ENCODE assay signal across 23 mouse cellular contexts in genomic region chr2:66463916-66464315, GRCm38 (mm10). TPM values are rescaled to one million over a fixed set of nuclear protein-coding genes. Genes with fewer than 3 reads are reported as not detected.
A peak's percentile ranks its signal among the peaks of the same experiment; 100 is the strongest.
DNase-seq lines count a peak whose midpoint lies in the region; ATAC-seq and TF ChIP-seq lines count a peak whose summit lies in the region.
"Had no signal": no experiment of that assay in that cellular context is flagged by ENCODE, and none has a peak within 500 bp of the region (broad histone marks: within the 10 kb centered on the region; RNA-seq: fewer than 3 reads in every experiment).

No protein-coding gene starts in this region.

- no peaks in the 10 kb centered on the region for H3K9me3 ChIP-seq in embryonic facial prominence, embryonic 15.5 days (replicated peaks)
- H3K9me3 ChIP-seq in embryonic facial prominence, embryonic 10.5 days: no peaks in the 10 kb centered on the region
- H3K9me3 ChIP-seq: embryonic facial prominence, embryonic 13.5 days; forebrain, embryonic 13.5 days; forebrain, embryonic 15.5 days had no signal

- no peak overlapping the region for H3K4me3 ChIP-seq in cerebellum, adult 2 months (replicated peaks; ENCODE audit: insufficient read depth, low read depth, low read length)
- H3K4me3 ChIP-seq in embryonic facial prominence, embryonic 15.5 days (replicated peaks): no peak overlapping the region
- H3K4me3 ChIP-seq in embryonic facial prominence, embryonic 10.5 days: no peak overlapping the region
- H3K4me3 ChIP-seq: embryonic facial prominence, embryonic 13.5 days; forebrain, embryonic 13.5 days; forebrain, embryonic 15.5 days had no signal

- peak; percentile 49 for ATAC-seq in cerebellum, adult (ENCODE audit: insufficient number of reproducible peaks, low FRiP score, low TSS enrichment)
- ATAC-seq in embryonic facial prominence, embryonic 15.5 days (ENCODE audit: insufficient number of reproducible peaks, low FRiP score, low TSS enrichment, low read depth): 0 out of 2 replicates have a peak, but pooled peaks have one; percentile 19
- ATAC-seq: activated CD4-positive, CD25-positive, alpha-beta regulatory T cell, adult 4 months; CD4-positive, CD25-positive, alpha-beta regulatory T cell, adult 4 months; forebrain, embryonic 13.5 days; forebrain, embryonic 15.5 days; forebrain, postnatal 0 days; Patski had no signal

- no peaks in the 10 kb centered on the region; the same call in 1 of the 2 replicates for H3K4me1 ChIP-seq in cerebellum, adult 2 months (ENCODE audit: control insufficient read depth, insufficient read depth, low read length)
- H3K4me1 ChIP-seq in embryonic facial prominence, embryonic 15.5 days: no peaks in the 10 kb centered on the region
- no peaks in the 10 kb centered on the region for H3K4me1 ChIP-seq in embryonic facial prominence, embryonic 10.5 days
- H3K4me1 ChIP-seq: embryonic facial prominence, embryonic 13.5 days; forebrain, embryonic 13.5 days; forebrain, embryonic 15.5 days had no signal

- intact Hi-C loops in left cerebral cortex, postnatal 4 days (cut with DNase I): no loop called here
- intact Hi-C loops in left cerebral cortex, postnatal 10 days (cut with DNase I): no loop called here

- TF ChIP-seq CTCF in cerebellum, adult 2 months (IDR thresholded peaks at IDR 0.05; ENCODE audit: borderline replicate concordance, insufficient read depth, low read depth, low read length): no peak

- H3K27me3 ChIP-seq in cerebellum, adult 2 months (ENCODE audit: control insufficient read depth, insufficient read depth, low read length): no peaks in the 10 kb centered on the region
- no peaks in the 10 kb centered on the region for H3K27me3 ChIP-seq in embryonic facial prominence, embryonic 15.5 days
- H3K27me3 ChIP-seq in embryonic facial prominence, embryonic 10.5 days (replicated peaks; ENCODE audit: low read depth, poor library complexity, severe bottlenecking): no peaks in the 10 kb centered on the region
- H3K27me3 ChIP-seq: CH12.LX; embryonic facial prominence, embryonic 13.5 days; forebrain, embryonic 13.5 days; forebrain, embryonic 15.5 days; Patski had no signal

- H3K36me3 ChIP-seq in embryonic facial prominence, embryonic 15.5 days: no peaks in the 10 kb centered on the region
- H3K36me3 ChIP-seq in embryonic facial prominence, embryonic 10.5 days (replicated peaks): no peaks in the 10 kb centered on the region
- H3K36me3 ChIP-seq: embryonic facial prominence, embryonic 13.5 days; forebrain, embryonic 15.5 days; G1E had no signal

- H3K27ac ChIP-seq in cerebellum, adult 2 months (ENCODE audit: insufficient read depth, low read length): no peak overlapping the region
- no peak overlapping the region for H3K27ac ChIP-seq in embryonic facial prominence, embryonic 15.5 days (replicated peaks)
- no peak overlapping the region for H3K27ac ChIP-seq in embryonic facial prominence, embryonic 10.5 days (replicated peaks)
- H3K27ac ChIP-seq: embryonic facial prominence, embryonic 13.5 days; forebrain, embryonic 13.5 days; forebrain, embryonic 15.5 days had no signal

- 42% methylated on average over 6 of the region's 6 CpGs for WGBS in cerebellum, adult 2 months
- 89% methylated on average over 6 of the region's 6 CpGs for WGBS in embryonic facial prominence, embryonic 15.5 days
- 91% methylated on average over 6 of the region's 6 CpGs for WGBS in embryonic facial prominence, embryonic 10.5 days

- TF ChIP-seq POLR2A in cerebellum, adult 2 months (IDR thresholded peaks at IDR 0.05; ENCODE audit: borderline replicate concordance, insufficient read depth, low read length): no peak

- H3K9ac ChIP-seq in embryonic facial prominence, embryonic 15.5 days: no peak overlapping the region
- H3K9ac ChIP-seq: embryonic facial prominence, embryonic 13.5 days; forebrain, embryonic 13.5 days; forebrain, embryonic 15.5 days; forebrain, postnatal 0 days had no signal

- no peak overlapping the region for H3K4me2 ChIP-seq in embryonic facial prominence, embryonic 15.5 days (replicated peaks)
- H3K4me2 ChIP-seq: embryonic facial prominence, embryonic 13.5 days; forebrain, embryonic 13.5 days; forebrain, embryonic 15.5 days had no signal

- no peak for DNase-seq in cerebellum, adult 2 months
- DNase-seq in cerebellum, postnatal 10 days: peak; percentile 59 to 69
- DNase-seq in cerebellum, adult 18-20 months: no peak
- no peak for DNase-seq in embryonic facial prominence, embryonic 10.5 days (ENCODE audit: low spot score)
- peak; percentile 3 for DNase-seq in left cerebral cortex, postnatal 4 days
- no peak for DNase-seq in left cerebral cortex, postnatal 10 days (ENCODE audit: extremely low spot score in 1 of 2, low spot score in 2 of 2)
- DNase-seq: adrenal gland, adult 8-10 months; adrenal gland, postnatal 14 days; adrenal gland, postnatal 36 days; B cell, adult 2 months; cerebellum, adult 11 months; cerebellum, adult 9-11 months; forebrain, postnatal 0 days had no signal

RNA-seq across cellular contexts. Expression of gene Scn1a, which starts 23.3 kb away (rescaled TPM):
- 92.9 and 97.9 TPM in 2 replicates for polyA plus RNA-seq in cerebellum, adult 2 months (2012; rRNA removed)
- polyA plus RNA-seq in embryonic facial prominence, embryonic 15.5 days (2015; fragmentation: Nextera tagmentation; extraction: Ambion mirVana): 0.79 and 0.81 TPM in 2 replicates
- 0.70 and 1.00 TPM in 2 replicates for polyA plus RNA-seq in embryonic facial prominence, embryonic 10.5 days (2016; fragmentation: Nextera tagmentation; extraction: Ambion mirVana)
- 10 to 100 TPM; 30.8 to 34.3 TPM for total RNA-seq in left cerebral cortex, postnatal 4 days (2021)
- 10 to 100 TPM; 54.5 to 57.1 TPM for total RNA-seq in left cerebral cortex, postnatal 10 days (2021)
- polyA plus RNA-seq: G1E, Patski had no signal

Comparison
In these comparisons a context has a peak if more than half of its experiments do, and no peak if none do; other contexts are left out.
1. DNase-seq: peak in cerebellum, postnatal 10 days (2 of 2) and left cerebral cortex, postnatal 4 days (single experiment); none in cerebellum, adult 2 months (0 of 2), cerebellum, adult 18-20 months (0 of 2), embryonic facial prominence, embryonic 10.5 days (single experiment) and left cerebral cortex, postnatal 10 days (0 of 2).
2. RNA of gene Scn1a, which starts 23.3 kb away (polyA plus RNA-seq): 92.9 to 97.9 TPM in cerebellum, adult 2 months; 0.70 to 1.00 TPM in embryonic facial prominence, embryonic 10.5 days and 0.79 to 0.81 TPM in embryonic facial prominence, embryonic 15.5 days; every median in the first group is over 10 times any median in the second.